Mouse (Mus musculus) heart, postnatal 4 days (tissue): ENCODE data around the gene Wdhd1. TPM values are rescaled to one million over a fixed set of nuclear protein-coding genes. Genes with fewer than 3 reads are reported as not detected.
"Not testable (repeated sequence)": the region's sequence is repeated elsewhere in the genome, so short reads cannot be mapped to it uniquely, and the experiment has no call there.

Experiments used
- DNase-seq: peaks from one replicate; pipeline ENCODE4 v3.0.0; 2021
- total RNA-seq, 2 experiments: library from RNA; stranded (reverse); gene quantifications; 2 replicates each; pipeline ENCODE4 v1.2.3; 2021

The Wdhd1 gene
- 10 to 100 TPM; 11.4 to 13.1 TPM for total RNA-seq

GRCm38 (mm10) chr14:47276637-47277393 lies at the start of gene Wdhd1, which contains the start of gene Socs4:
Gene Wdhd1 (minus strand): TSS chr14:47276857.
Gene Socs4 (plus strand): TSS chr14:47276931.
- peak; percentile 96 for DNase-seq

GRCm38 (mm10) chr14:47325965-47326761 lies 49.5 kb upstream of the Wdhd1 start:
- no peak for DNase-seq

GRCm38 (mm10) chr14:47321581-47321980 lies 44.9 kb upstream of the Wdhd1 start:
- DNase-seq, result not testable (repeated sequence)

- DNase-seq, result no peak
Measured at GRCm38 (mm10) chr14:47319362-47319761, 42.7 kb upstream of the Wdhd1 start.

- no peak for DNase-seq
Measured at GRCm38 (mm10) chr14:47310342-47311181, 33.9 kb upstream of the Wdhd1 start.

- no peak for DNase-seq
Measured at GRCm38 (mm10) chr14:47309061-47309460, 32.4 kb upstream of the Wdhd1 start.

GRCm38 (mm10) chr14:47307669-47308068 lies 31.0 kb upstream of the Wdhd1 start:
- DNase-seq, result no peak

GRCm38 (mm10) chr14:47305933-47306332 lies 29.3 kb upstream of the Wdhd1 start:
- no peak for DNase-seq

GRCm38 (mm10) chr14:47304814-47305405 lies 28.3 kb upstream of the Wdhd1 start:
- DNase-seq, result no peak

- DNase-seq, result no peak
Measured at GRCm38 (mm10) chr14:47302885-47303680, 26.4 kb upstream of the Wdhd1 start.

GRCm38 (mm10) chr14:47298819-47299261 lies 22.2 kb upstream of the Wdhd1 start:
- DNase-seq, result peak; percentile 27

GRCm38 (mm10) chr14:47298408-47298792 lies 21.7 kb upstream of the Wdhd1 start:
- DNase-seq, result no peak

GRCm38 (mm10) chr14:47297785-47298407 lies 21.2 kb upstream of the Wdhd1 start, which contains the start of gene Mapk1ip1l:
Gene Mapk1ip1l (plus strand): TSS chr14:47298266.
- peak; percentile 97 for DNase-seq

GRCm38 (mm10) chr14:47296232-47296631 lies 19.6 kb upstream of the Wdhd1 start:
- no peak for DNase-seq

GRCm38 (mm10) chr14:47294136-47294535 lies 17.5 kb upstream of the Wdhd1 start:
- DNase-seq, result no peak

- no peak for DNase-seq
Measured at GRCm38 (mm10) chr14:47291772-47292171, 15.1 kb upstream of the Wdhd1 start.

- no peak for DNase-seq
Measured at GRCm38 (mm10) chr14:47287021-47287420, 10.4 kb upstream of the Wdhd1 start.

- no peak for DNase-seq
Measured at GRCm38 (mm10) chr14:47286215-47286614, 9.6 kb upstream of the Wdhd1 start.

- DNase-seq, result no peak
Measured at GRCm38 (mm10) chr14:47285271-47285670, 8.6 kb upstream of the Wdhd1 start.

- no peak for DNase-seq
Measured at GRCm38 (mm10) chr14:47283568-47283967, 6.9 kb upstream of the Wdhd1 start.

- DNase-seq, result no peak
Measured at GRCm38 (mm10) chr14:47281535-47281934, 4.9 kb upstream of the Wdhd1 start.
